Comparison of ENCODE assay signal across 28 mouse cellular contexts in genomic region chr10:21613021-21613860, GRCm38 (mm10). TPM values are rescaled to one million over a fixed set of nuclear protein-coding genes. Genes with fewer than 3 reads are reported as not detected.
DNase-seq lines count a peak whose midpoint lies in the region; ATAC-seq and TF ChIP-seq lines count a peak whose summit lies in the region.
"Had no signal": no experiment of that assay in that cellular context is flagged by ENCODE, and none has a peak within 500 bp of the region (broad histone marks: within the 10 kb centered on the region; RNA-seq: fewer than 3 reads in every experiment).

No protein-coding gene starts in this region.

- WGBS in intestine, embryonic 16.5 days: 69% methylated on average over 4 of the region's 4 CpGs
- 41% methylated on average over 4 of the region's 4 CpGs for WGBS in kidney, embryonic 16.5 days
- 60% methylated on average over 4 of the region's 4 CpGs for WGBS in small intestine, adult 2 months

- no peak for TF ChIP-seq CTCF in gastrocnemius, adult 2 months (IDR thresholded peaks at IDR 0.05)
- TF ChIP-seq CTCF in small intestine, adult 2 months (IDR thresholded peaks at IDR 0.05; ENCODE audit: extremely low read depth, insufficient read length, insufficient replicate concordance, low read depth, low read length): no peak

- no peaks in the 10 kb centered on the region for H3K9me3 ChIP-seq in intestine, embryonic 16.5 days (ENCODE audit: control insufficient read depth, low read length)
- H3K9me3 ChIP-seq in kidney, embryonic 16.5 days (ENCODE audit: low read length): no peaks in the 10 kb centered on the region
- H3K9me3 ChIP-seq: forebrain, embryonic 13.5 days; G1E; heart, embryonic 10.5 days; hindbrain, embryonic 13.5 days; megakaryocyte, embryonic 14.5 days; stomach, embryonic 15.5 days had no signal

- no peaks in the 10 kb centered on the region for H3K36me3 ChIP-seq in intestine, embryonic 16.5 days (ENCODE audit: control insufficient read depth, insufficient read depth, low read length)
- H3K36me3 ChIP-seq in kidney, embryonic 16.5 days (ENCODE audit: insufficient read depth, low read length): no peaks in the 10 kb centered on the region
- H3K36me3 ChIP-seq in small intestine, adult 2 months (ENCODE audit: control insufficient read depth, insufficient read depth, low read length): no peaks in the 10 kb centered on the region
- H3K36me3 ChIP-seq: G1E; heart, embryonic 10.5 days; hindbrain, embryonic 13.5 days; stomach, embryonic 15.5 days had no signal

- intact Hi-C loops in gastrocnemius, adult 2 months (cut with DNase I): no loop called here
- intact Hi-C loops in gastrocnemius, postnatal 14 days (cut with DNase I; ENCODE audit: low total_unique reads): no loop called here

- no peak for TF ChIP-seq POLR2A in small intestine, adult 2 months (IDR thresholded peaks at IDR 0.05; ENCODE audit: low read depth, low read length)

- no peak overlapping the region for H3K4me3 ChIP-seq in gastrocnemius, adult 2 months
- no peak overlapping the region for H3K4me3 ChIP-seq in intestine, embryonic 16.5 days (ENCODE audit: low read length)
- no peak overlapping the region for H3K4me3 ChIP-seq in kidney, embryonic 16.5 days (ENCODE audit: low read length)
- no peak overlapping the region for H3K4me3 ChIP-seq in small intestine, adult 2 months (ENCODE audit: low read depth, low read length)
- H3K4me3 ChIP-seq: forebrain, embryonic 13.5 days; heart, embryonic 10.5 days; hindbrain, embryonic 13.5 days; megakaryocyte, embryonic 14.5 days; myocyte; stomach, embryonic 15.5 days had no signal

- no peak overlapping the region for H3K4me2 ChIP-seq in intestine, embryonic 16.5 days (ENCODE audit: low read depth, low read length)
- H3K4me2 ChIP-seq in kidney, embryonic 16.5 days (replicated peaks; ENCODE audit: low read depth, low read length): no peak overlapping the region
- H3K4me2 ChIP-seq: forebrain, embryonic 13.5 days; hindbrain, embryonic 13.5 days; liver, embryonic 11.5 days; stomach, embryonic 15.5 days had no signal

- no peak for DNase-seq in gastrocnemius, adult 2 months
- DNase-seq in gastrocnemius, postnatal 14 days: no peak
- no peak for DNase-seq in right cerebral cortex, adult 2 months (ENCODE audit: low spot score in 2 of 2)
- no peak for DNase-seq in lung, postnatal 14 days
- DNase-seq: cerebellum, adult 9-10 months; gastrocnemius, postnatal 36 days; layer of hippocampus, adult 9-11 months; lung, adult 18-20 months; midbrain, embryonic 14.5 days; right cerebral cortex, postnatal 25 days had no signal

- peaks cover 14% of the 10 kb centered on the region for H3K4me1 ChIP-seq in intestine, embryonic 16.5 days (ENCODE audit: control insufficient read depth, insufficient read depth, low read length)
- no peaks in the 10 kb centered on the region for H3K4me1 ChIP-seq in kidney, embryonic 16.5 days (ENCODE audit: insufficient read depth, low read length)
- peaks cover 17% of the 10 kb centered on the region for H3K4me1 ChIP-seq in small intestine, adult 2 months (ENCODE audit: control insufficient read depth, insufficient read depth, insufficient read length, low read length)
- H3K4me1 ChIP-seq: forebrain, embryonic 13.5 days; heart, embryonic 10.5 days; hindbrain, embryonic 13.5 days; megakaryocyte, embryonic 14.5 days; stomach, embryonic 15.5 days had no signal

- no peak overlapping the region for H3K9ac ChIP-seq in intestine, embryonic 16.5 days (ENCODE audit: low read depth, low read length)
- H3K9ac ChIP-seq in kidney, embryonic 16.5 days (replicated peaks; ENCODE audit: low read length): no peak overlapping the region
- H3K9ac ChIP-seq: forebrain, embryonic 13.5 days; hindbrain, embryonic 13.5 days; stomach, embryonic 15.5 days had no signal

- H3K27me3 ChIP-seq in intestine, embryonic 16.5 days (replicated peaks; ENCODE audit: control insufficient read depth, insufficient read depth, low read length): no peaks in the 10 kb centered on the region
- no peaks in the 10 kb centered on the region for H3K27me3 ChIP-seq in kidney, embryonic 16.5 days (ENCODE audit: insufficient read depth, low read length)
- no peaks in the 10 kb centered on the region for H3K27me3 ChIP-seq in small intestine, adult 2 months (ENCODE audit: control insufficient read depth, insufficient read depth, low read length)
- H3K27me3 ChIP-seq: forebrain, embryonic 13.5 days; hindbrain, embryonic 13.5 days; stomach, embryonic 15.5 days had no signal

- ATAC-seq in intestine, embryonic 16.5 days: peak; percentile 13; the same call in 1 of the 2 replicates
- ATAC-seq in kidney, embryonic 16.5 days (ENCODE audit: low FRiP score, low TSS enrichment): peak; percentile 77
- ATAC-seq: forebrain, embryonic 13.5 days; inflammation-experienced regulatory T-cells, adult 6 months had no signal

- peak overlapping the region; percentile 50 for H3K27ac ChIP-seq in gastrocnemius, adult 2 months
- peak overlapping the region; percentile 33; the same call in 1 of the 2 replicates for H3K27ac ChIP-seq in intestine, embryonic 16.5 days (ENCODE audit: low read length)
- H3K27ac ChIP-seq in kidney, embryonic 16.5 days (ENCODE audit: low read length): no peak overlapping the region
- peak overlapping the region; percentile 91 for H3K27ac ChIP-seq in small intestine, adult 2 months (ENCODE audit: insufficient read depth, low read depth, low read length)
- H3K27ac ChIP-seq: forebrain, embryonic 13.5 days; heart, embryonic 10.5 days; hindbrain, embryonic 13.5 days; stomach, embryonic 15.5 days had no signal

RNA-seq across cellular contexts. Expression of gene 1700020N01Rik, which starts 20.3 kb away (rescaled TPM):
- not detected for total RNA-seq in gastrocnemius, adult 2 months (2021)
- not detected for total RNA-seq in gastrocnemius, postnatal 14 days (2021)
- polyA plus RNA-seq in intestine, embryonic 16.5 days (2015; fragmentation: Nextera tagmentation; extraction: Ambion mirVana): 0.21 TPM in 1 of 2 replicates, not detected in the other
- polyA plus RNA-seq in kidney, embryonic 16.5 days (2015; fragmentation: Nextera tagmentation; extraction: Ambion mirVana): not detected in 2 replicates
- 0.11 TPM in 1 of 2 replicates, not detected in the other for polyA plus RNA-seq in small intestine, adult 2 months (2012; rRNA removed)
- total RNA-seq: common myeloid progenitor, adult 5-6 weeks; G1E; gastrocnemius, postnatal 36 days; left cerebral cortex, adult 8-10 months had no signal
- polyA plus RNA-seq: embryonic facial prominence, embryonic 11.5 days; forebrain, embryonic 13.5 days; G1E; heart, postnatal 0 days; hindbrain, embryonic 13.5 days; inflammation-experienced regulatory T-cells, adult 6 months; limb, embryonic 11.5 days; liver, embryonic 11.5 days; midbrain, embryonic 14.5 days; myocyte; neural tube, embryonic 14.5 days; stomach, embryonic 15.5 days had no signal
